Mouse (Mus musculus): ENCODE measurements at regions not wholly inside any gene's neighbourhood (a gene's known extent, or its start where the extent isn't known, plus 50 kb on each side); places are given as distances from the start of the nearest gene placed in this dataset.

GRCm38 (mm10) chr13:34800906-34801305 lies 66.3 kb downstream of the Fam50b start:
- no peak for DNase-seq

DNA sequence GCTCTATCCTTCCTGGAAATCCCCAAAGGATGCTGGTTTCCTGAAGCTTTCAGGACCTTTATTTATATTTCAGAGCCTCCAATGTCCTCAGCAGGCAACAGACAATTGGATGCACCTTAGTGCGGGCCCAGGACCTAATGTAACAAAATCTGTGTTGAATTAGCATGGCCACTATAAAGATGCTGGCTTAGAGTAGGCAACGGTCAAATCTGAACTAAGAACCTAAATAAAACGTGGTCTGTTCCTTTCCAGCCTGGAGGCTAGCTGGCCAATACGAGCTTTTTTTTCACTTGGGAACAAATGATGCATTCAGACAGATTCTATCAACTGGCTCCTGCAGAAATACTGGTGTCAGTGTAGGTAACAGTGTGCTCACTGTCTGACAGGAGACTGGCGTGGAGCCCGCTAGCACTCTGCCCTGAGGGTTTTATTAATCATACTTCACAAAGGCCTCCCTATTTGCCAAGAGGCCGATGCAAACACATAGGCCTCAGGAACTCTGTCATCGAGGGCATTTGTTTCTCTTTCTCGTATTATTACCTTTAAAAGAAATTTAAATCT lies 68.5 kb upstream of the Prpf4b start:
- no peak for DNase-seq

DNA sequence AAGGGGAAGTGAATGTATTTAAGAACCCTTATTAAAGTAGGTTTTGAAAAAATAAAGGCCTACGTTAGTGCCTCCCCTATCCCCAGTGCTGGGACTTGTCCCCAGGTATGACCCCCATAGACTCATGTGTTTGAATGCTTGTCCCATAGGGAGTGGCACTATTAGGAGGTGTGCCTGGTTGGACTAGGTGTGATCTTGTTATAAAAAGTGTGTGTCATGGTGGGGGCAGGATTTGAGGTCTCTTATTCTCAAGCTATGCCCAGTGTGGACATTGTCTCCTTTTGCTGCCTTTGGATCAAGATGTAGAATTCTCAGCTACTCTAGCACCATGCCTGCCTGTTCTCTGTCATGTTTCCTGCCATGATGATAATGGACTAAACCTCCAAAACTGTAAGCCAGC lies 65.6 kb upstream of the Prpf4b start:
- DNase-seq: no peak

DNA sequence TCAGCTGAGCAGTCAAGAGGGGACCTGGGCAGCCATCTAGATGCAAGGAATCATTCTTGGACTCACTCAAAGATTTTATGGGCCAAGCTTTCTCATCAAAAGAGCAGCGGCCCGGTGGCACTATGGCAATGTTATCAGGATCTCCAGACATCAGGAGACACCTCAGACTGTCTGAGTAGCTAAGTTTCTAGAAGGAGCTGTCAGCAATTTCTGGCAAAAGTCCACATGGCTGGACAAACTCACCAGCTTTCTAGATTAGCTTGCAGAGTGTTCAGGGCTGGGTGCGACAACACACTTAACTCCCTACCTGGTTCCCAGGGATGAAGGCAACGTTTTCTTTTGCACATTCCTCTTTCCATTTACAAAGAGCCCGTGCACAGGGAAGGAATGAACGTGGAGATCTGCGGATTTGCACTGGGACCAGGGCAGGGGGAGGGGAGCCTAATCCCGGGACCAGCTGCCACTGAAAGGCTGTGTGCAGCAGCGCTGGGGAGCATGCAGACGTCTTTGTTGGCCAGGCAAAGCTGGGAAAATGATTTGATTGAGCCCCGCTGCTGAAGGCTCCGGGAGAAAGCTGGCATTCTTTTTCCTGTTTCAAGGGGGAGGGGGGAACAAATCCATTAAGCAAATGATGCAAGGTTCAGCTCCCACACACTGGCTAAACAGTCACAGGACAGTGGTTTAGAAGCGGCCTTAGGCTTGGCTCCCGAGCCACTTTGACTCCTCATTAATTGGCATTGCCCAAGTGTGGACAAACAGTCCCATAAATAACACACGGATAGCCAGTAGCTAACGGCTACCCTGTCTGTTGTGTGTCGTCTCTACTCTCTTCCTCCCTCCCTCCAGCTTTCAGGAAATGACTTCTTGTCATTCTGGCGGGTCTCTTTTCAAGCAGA lies 60.7 kb upstream of the Prpf4b start:
- DNase-seq: peak; percentile 34

- no peak for DNase-seq
Measured at GRCm38 (mm10) chr13:34815057-34815410, 60.1 kb upstream of the Prpf4b start.

DNA sequence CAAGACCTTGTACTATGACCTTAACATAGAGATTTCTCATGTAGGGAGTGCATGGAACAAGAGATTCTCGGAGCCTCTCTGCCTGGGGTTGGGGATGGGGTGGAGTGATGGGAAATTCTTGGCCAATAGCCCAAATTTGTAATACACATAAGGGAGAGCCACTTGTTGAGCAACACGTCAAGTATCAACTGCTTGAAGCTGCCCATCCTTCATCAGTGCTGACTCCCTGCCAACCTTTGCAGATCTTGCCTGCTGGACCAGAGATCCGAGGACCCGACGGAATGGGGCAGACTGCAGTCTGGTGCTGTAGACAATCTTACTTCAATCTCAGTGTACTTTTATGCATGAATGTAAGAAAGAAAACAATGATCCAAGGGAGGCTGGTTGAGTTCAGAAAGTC lies 56.9 kb upstream of the Prpf4b start:
- no peak for DNase-seq

- no peak for DNase-seq
Measured at GRCm38 (mm10) chr13:34820423-34820822, 54.7 kb upstream of the Prpf4b start.

DNA sequence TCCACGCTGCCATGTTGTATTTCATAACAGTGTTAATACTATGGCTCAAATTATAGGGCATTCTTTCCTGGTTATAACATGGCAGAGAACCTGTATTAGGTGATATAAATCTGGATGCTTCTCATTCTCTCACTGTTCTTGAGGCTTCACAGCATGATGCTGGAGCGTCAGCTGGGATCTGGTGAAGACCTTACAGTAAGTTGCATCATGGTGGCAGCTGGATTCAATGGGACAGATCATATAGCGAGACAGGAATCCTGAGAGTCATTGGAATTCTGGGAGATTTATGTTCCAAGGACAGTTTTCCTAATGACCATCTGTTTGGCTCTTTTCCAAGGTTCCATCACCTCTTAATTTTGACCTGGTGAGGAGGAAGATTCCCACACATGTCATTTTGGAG lies 53.2 kb upstream of the Prpf4b start:
- DNase-seq: no peak

DNA sequence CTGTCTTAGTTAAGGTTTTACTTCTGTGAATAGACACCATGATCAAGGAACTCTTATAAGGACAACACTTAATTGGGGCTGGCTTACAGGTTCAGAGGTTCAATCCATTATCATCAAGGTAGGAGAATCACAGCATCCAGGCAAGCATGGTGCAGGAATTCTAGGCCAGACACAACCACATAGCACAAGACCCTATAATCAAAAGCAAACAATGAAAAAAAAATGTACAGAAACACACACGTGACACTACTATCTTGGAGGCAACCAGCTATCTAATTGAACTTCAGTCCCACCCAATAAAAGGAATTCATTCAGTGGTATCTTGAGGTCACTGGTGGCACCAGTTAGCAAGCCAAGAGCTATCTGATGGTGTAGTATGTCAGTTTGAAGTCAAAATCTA lies 50.9 kb upstream of the Prpf4b start:
- DNase-seq: no peak
